Mouse (Mus musculus) olfactory bulb, adult 2 months (tissue): ENCODE measurements around the gene Ccdc85a. TPM values are rescaled to one million over a fixed set of nuclear protein-coding genes. Genes with fewer than 3 reads are reported as not detected.

Experiments used
- H3K27ac ChIP-seq: fragments of 200-500 bp; 2 replicates; pipeline ENCODE4 v1.5.1; 2012; ENCODE audit warnings: low read depth, low read length; ENCODE audit not compliant: insufficient read depth
- H3K4me1 ChIP-seq: fragments of 200-500 bp; 2 replicates; pipeline ENCODE4 v1.6.1; 2012; ENCODE audit warnings: low read length; ENCODE audit not compliant: control insufficient read depth, insufficient read depth
- H3K4me3 ChIP-seq: fragments of 200-500 bp; 2 replicates; pipeline ENCODE4 v1.5.1; 2012; ENCODE audit warnings: mild to moderate bottlenecking, low read depth, low read length, moderate library complexity; ENCODE audit not compliant: insufficient read depth
- CTCF ChIP-seq: fragments of 200-500 bp; IDR thresholded peaks from 2 replicates; pipeline ENCODE4 v1.5.1; 2012; ENCODE audit warnings: low read depth, mild to moderate bottlenecking, low read length, moderate library complexity; ENCODE audit not compliant: insufficient read depth
- POLR2A ChIP-seq: fragments of 200-500 bp; IDR thresholded peaks from 2 replicates; pipeline ENCODE4 v1.6.1; 2012; ENCODE audit warnings: mild to moderate bottlenecking, low read depth, low read length, moderate library complexity; ENCODE audit not compliant: insufficient read depth
- WGBS: fragments of 180-500 bp; shearing (Covaris S2); methylation state at CpG from one replicate; pipeline ENCODE4 v1.1.7; 2018; 5-methylcytosine and 5-hydroxymethylcytosine counted together
- polyA plus RNA-seq: library from polyadenylated mRNA; stranded (reverse); fragments of >200 nt; gene quantifications from 2 replicates; pipeline ENCODE4 v1.2.4, GENCODE M21; 2012; ENCODE audit warnings: low replicate concordance; ENCODE audit not compliant: missing spikeins, insufficient read depth, insufficient read length

The Ccdc85a gene
- not detected in 2 replicates for polyA plus RNA-seq

GRCm38 (mm10) chr11:28583911-28584434 lies at the start of gene Ccdc85a:
Gene Ccdc85a (minus strand): TSS chr11:28584324.
- peak within 1 kb of the TSS; percentile 67 for H3K27ac ChIP-seq
- WGBS: under 1% methylated on average over 25 of the region's 25 CpGs
- TF ChIP-seq POLR2A: no peak
- peak; percentile 78 for TF ChIP-seq CTCF

GRCm38 (mm10) chr11:28633571-28634125 lies 49.5 kb upstream of the Ccdc85a start:
- H3K4me3 ChIP-seq: no peak overlapping the region
- no peaks in the 10 kb centered on the region for H3K4me1 ChIP-seq
- WGBS: 79% methylated on average over 1 of the region's 1 CpGs
- H3K27ac ChIP-seq: no peak overlapping the region
- TF ChIP-seq POLR2A (no peak), CTCF (no peak)

More at GRCm38 (mm10) chr11:28583911-28584434, at the start of gene Ccdc85a:
- no peaks in the 10 kb centered on the region for H3K4me1 ChIP-seq
- peak within 1 kb of the TSS; percentile 76 for H3K4me3 ChIP-seq

GRCm38 (mm10) chr11:28633093-28633492 lies 49.0 kb upstream of the Ccdc85a start:
- 98% methylated on average over 1 of the region's 1 CpGs for WGBS
- Histone ChIP-seq H3K27ac (no peak overlapping the region), H3K4me1 (no peaks in the 10 kb centered on the region), H3K4me3 (no peak overlapping the region)
- no peak for TF ChIP-seq POLR2A

- no peak for TF ChIP-seq CTCF
- Histone ChIP-seq H3K27ac (no peak overlapping the region), H3K4me3 (no peak overlapping the region), H3K4me1 (no peaks in the 10 kb centered on the region)
- WGBS: 85% methylated on average over 2 of the region's 2 CpGs
Observed at GRCm38 (mm10) chr11:28630771-28631170, 46.6 kb upstream of the Ccdc85a start.

- H3K27ac ChIP-seq: no peak overlapping the region
Observed at GRCm38 (mm10) chr11:28610781-28611491, 26.8 kb upstream of the Ccdc85a start.

GRCm38 (mm10) chr11:28583138-28583910 lies 800 bp downstream of the Ccdc85a start:
- H3K4me1 ChIP-seq: no peaks in the 10 kb centered on the region

More at GRCm38 (mm10) chr11:28610781-28611491, 26.8 kb upstream of the Ccdc85a start:
- H3K4me1 ChIP-seq: no peaks in the 10 kb centered on the region
- H3K4me3 ChIP-seq: no peak overlapping the region
- TF ChIP-seq POLR2A: no peak

DNA sequence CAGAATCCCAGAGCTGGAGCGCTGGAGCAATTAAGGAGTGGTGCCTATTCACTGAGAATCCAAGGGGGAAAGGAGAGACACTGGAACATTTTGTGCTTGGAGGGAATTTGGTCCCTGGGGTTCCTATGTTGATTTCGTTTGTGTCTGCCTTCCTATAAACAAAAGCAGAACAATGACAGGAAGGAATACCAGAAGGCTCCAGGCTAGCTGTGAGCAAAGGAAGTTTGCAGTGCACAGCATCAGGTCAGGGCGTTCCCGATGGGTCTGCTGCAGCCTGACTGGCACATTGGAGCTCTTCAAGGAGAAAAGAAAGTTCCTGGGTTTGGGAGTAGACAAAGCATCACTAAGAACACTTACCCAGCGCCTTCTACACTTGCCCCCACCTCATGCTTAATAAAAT lies 1.9 kb downstream of the Ccdc85a start:
- no peak overlapping the region for H3K27ac ChIP-seq
- 21% methylated on average over 5 of the region's 5 CpGs for WGBS
- H3K4me3 ChIP-seq: peak overlapping the region; percentile 76
- H3K4me1 ChIP-seq: no peaks in the 10 kb centered on the region
- TF ChIP-seq POLR2A: no peak
- TF ChIP-seq CTCF: no peak

More at GRCm38 (mm10) chr11:28583138-28583910, 800 bp downstream of the Ccdc85a start:
- WGBS: under 1% methylated on average over 63 of the region's 63 CpGs
- H3K4me3 ChIP-seq: peak overlapping the region; percentile 76
- H3K27ac ChIP-seq: peak overlapping the region; percentile 67
- TF ChIP-seq POLR2A (no peak), CTCF (no peak)

- H3K4me3 ChIP-seq: no peak overlapping the region
- peaks cover 4% of the 10 kb centered on the region; the same call in 1 of the 2 replicates for H3K4me1 ChIP-seq
- H3K27ac ChIP-seq: no peak overlapping the region
- TF ChIP-seq CTCF: no peak
- TF ChIP-seq POLR2A: no peak
- 78% methylated on average over 1 of the region's 1 CpGs for WGBS
Observed at GRCm38 (mm10) chr11:28572423-28572822, 11.7 kb downstream of the Ccdc85a start.

DNA sequence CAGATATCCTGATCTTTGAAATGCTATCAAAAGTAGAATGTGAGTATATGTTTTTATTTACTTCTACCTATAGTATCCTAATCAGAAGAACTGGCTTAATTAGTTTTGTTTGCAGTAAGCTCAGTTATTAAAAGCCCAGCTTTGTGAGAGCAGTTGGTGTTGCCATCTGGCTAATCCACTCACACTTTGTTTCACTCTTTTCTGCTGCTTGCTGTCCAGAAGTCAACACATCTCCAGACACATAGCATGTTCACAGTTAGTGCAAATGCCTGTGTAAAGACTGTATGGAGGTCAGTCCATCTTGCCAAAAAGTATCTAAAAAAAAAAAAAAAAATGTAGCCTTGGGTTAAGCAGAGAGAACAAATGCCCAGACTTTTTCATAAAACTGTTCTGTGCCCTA lies 27.7 kb downstream of the Ccdc85a start:
- Histone ChIP-seq H3K4me3 (no peak overlapping the region), H3K4me1 (no peaks in the 10 kb centered on the region), H3K27ac (no peak overlapping the region)
- TF ChIP-seq POLR2A (no peak), CTCF (no peak)
